Mouse (Mus musculus): ENCODE data around the gene Slc9a3. TPM values are rescaled to one million over a fixed set of nuclear protein-coding genes. Genes with fewer than 3 reads are reported as not detected.

The Slc9a3 gene
- not detected for polyA plus RNA-seq (2014; fragmentation: Illumina TruSeq; extraction: RNeasy Lipid Tissue Mini Kit (QIAGEN cat#74804); ENCODE audit: low read depth, low replicate concordance)

GRCm38 (mm10) chr13:74121141-74121602 is at the start of gene Slc9a3:
Gene Slc9a3, plus strand, starts transcription at chr13:74121457.

GRCm38 (mm10) chr13:74208317-74208985 is 87.2 kb downstream of the Slc9a3 start, which contains the start of gene Exoc3:
Gene Exoc3, minus strand, starts transcription at chr13:74208732.

Other genes with a start within 250 kb of the Slc9a3 start
- gene Trip13, start 183.7 kb upstream of the Slc9a3 start, polyA plus RNA-seq (2014; fragmentation: Illumina TruSeq; extraction: RNeasy Lipid Tissue Mini Kit (QIAGEN cat#74804); ENCODE audit: low read depth, low replicate concordance), result 0.87 TPM
- gene Brd9, start 183.6 kb upstream of the Slc9a3 start, polyA plus RNA-seq (2014; fragmentation: Illumina TruSeq; extraction: RNeasy Lipid Tissue Mini Kit (QIAGEN cat#74804); ENCODE audit: low read depth, low replicate concordance), result 6.6 TPM
- not detected for gene Zdhhc11, start 157.6 kb upstream of the Slc9a3 start, polyA plus RNA-seq (2014; fragmentation: Illumina TruSeq; extraction: RNeasy Lipid Tissue Mini Kit (QIAGEN cat#74804); ENCODE audit: low read depth, low replicate concordance)
- gene Tppp, start 112.0 kb upstream of the Slc9a3 start, polyA plus RNA-seq (2014; fragmentation: Illumina TruSeq; extraction: RNeasy Lipid Tissue Mini Kit (QIAGEN cat#74804); ENCODE audit: low read depth, low replicate concordance), result 4.2 TPM
- gene Cep72, start 59.2 kb upstream of the Slc9a3 start, polyA plus RNA-seq (2014; fragmentation: Illumina TruSeq; extraction: RNeasy Lipid Tissue Mini Kit (QIAGEN cat#74804); ENCODE audit: low read depth, low replicate concordance), result 0.66 TPM
- gene Exoc3, start 87.3 kb downstream of the Slc9a3 start, polyA plus RNA-seq (2014; fragmentation: Illumina TruSeq; extraction: RNeasy Lipid Tissue Mini Kit (QIAGEN cat#74804); ENCODE audit: low read depth, low replicate concordance), result 16.1 TPM
- gene Ahrr, start 170.9 kb downstream of the Slc9a3 start, polyA plus RNA-seq (2014; fragmentation: Illumina TruSeq; extraction: RNeasy Lipid Tissue Mini Kit (QIAGEN cat#74804); ENCODE audit: low read depth, low replicate concordance), result not detected
- 102 TPM for gene Pdcd6, start 196.1 kb downstream of the Slc9a3 start, polyA plus RNA-seq (2014; fragmentation: Illumina TruSeq; extraction: RNeasy Lipid Tissue Mini Kit (QIAGEN cat#74804); ENCODE audit: low read depth, low replicate concordance)
- 371 TPM for gene Sdha, start 228.8 kb downstream of the Slc9a3 start, polyA plus RNA-seq (2014; fragmentation: Illumina TruSeq; extraction: RNeasy Lipid Tissue Mini Kit (QIAGEN cat#74804); ENCODE audit: low read depth, low replicate concordance)
- 14.6 TPM for gene Ccdc127, start 228.9 kb downstream of the Slc9a3 start, polyA plus RNA-seq (2014; fragmentation: Illumina TruSeq; extraction: RNeasy Lipid Tissue Mini Kit (QIAGEN cat#74804); ENCODE audit: low read depth, low replicate concordance)
- gene Lrrc14b, start 242.5 kb downstream of the Slc9a3 start, polyA plus RNA-seq (2014; fragmentation: Illumina TruSeq; extraction: RNeasy Lipid Tissue Mini Kit (QIAGEN cat#74804); ENCODE audit: low read depth, low replicate concordance), result 0.21 TPM

Data from liver, adult 10 weeks (tissue).